Mouse (Mus musculus) neural tube, embryonic 13.5 days (tissue): ENCODE measurements around the gene Tmem265. TPM values are rescaled to one million over a fixed set of nuclear protein-coding genes. Genes with fewer than 3 reads are reported as not detected.

Experiments used
- ATAC-seq: fragments of 200-750 bp; cut with Nextera tagmentation; 2 replicates; pipeline ENCODE4 v1.8.0; 2017; ENCODE audit warnings: low read depth, mild to moderate bottlenecking, moderate TSS enrichment, moderate library complexity
- H3K27ac ChIP-seq: fragments of 300-500 bp; sonication (generic); replicated peaks from 2 replicates; pipeline ENCODE4 v1.5.1; 2015; ENCODE audit warnings: moderate library complexity, mild to moderate bottlenecking, inconsistent platforms
- H3K27me3 ChIP-seq: fragments of 300-500 bp; sonication (generic); 2 replicates; pipeline ENCODE4 v1.6.1; 2015; ENCODE audit warnings: mild to moderate bottlenecking, inconsistent platforms
- H3K36me3 ChIP-seq: fragments of 300-500 bp; sonication (generic); 2 replicates; pipeline ENCODE4 v1.6.1; 2015; ENCODE audit warnings: mild to moderate bottlenecking, inconsistent platforms
- H3K4me1 ChIP-seq: fragments of 300-500 bp; sonication (generic); replicated peaks from 2 replicates; pipeline ENCODE4 v1.6.1; 2015; ENCODE audit warnings: inconsistent platforms
- H3K4me2 ChIP-seq: fragments of 300-500 bp; sonication (generic); 2 replicates; pipeline ENCODE4 v1.6.1; 2015; ENCODE audit warnings: inconsistent platforms, mild to moderate bottlenecking, moderate library complexity
- H3K4me3 ChIP-seq: fragments of 300-500 bp; sonication (generic); 2 replicates; pipeline ENCODE4 v1.5.1; 2015; ENCODE audit warnings: mild to moderate bottlenecking, inconsistent platforms
- H3K9ac ChIP-seq: fragments of 300-500 bp; sonication (generic); 2 replicates; pipeline ENCODE4 v1.6.1; 2015; ENCODE audit warnings: moderate library complexity, mild to moderate bottlenecking, inconsistent platforms
- H3K9me3 ChIP-seq: fragments of 300-500 bp; sonication (generic); 2 replicates; pipeline ENCODE4 v1.6.1; 2016; ENCODE audit warnings: inconsistent platforms
- WGBS: fragments of 180-500 bp; shearing (Covaris S2); methylation state at CpG from one replicate; pipeline ENCODE4 v1.1.7; 2015; 5-methylcytosine and 5-hydroxymethylcytosine counted together
- polyA plus RNA-seq: library from polyadenylated mRNA; unstranded; fragments of >200 nt; fragmentation: Nextera tagmentation; extraction: Ambion mirVana; gene quantifications from 2 replicates; pipeline ENCODE4 v1.2.1, GENCODE M21; 2015

Gene Tmem265
- polyA plus RNA-seq, 1 experiment from 2014 or later, result 4.5 TPM

GRCm38 (mm10) chr7:127614891-127615843, 54.0 kb downstream of the Tmem265 start, which contains the start of gene Zfp629:
Zfp629 (minus strand) TSS chr7:127615797.
- H3K27ac ChIP-seq, result peak within 1 kb of the TSS; percentile 88
- no peaks in the 10 kb centered on the region for H3K9me3 ChIP-seq
- ATAC-seq, result peak; percentile 91
- peaks cover 37% of the 10 kb centered on the region for H3K4me1 ChIP-seq
- H3K9ac ChIP-seq, result peak within 1 kb of the TSS; percentile 97
- H3K36me3 ChIP-seq, result peaks cover 24% of the 10 kb centered on the region
- WGBS, result under 1% methylated on average over 36 of the region's 50 CpGs
- H3K4me2 ChIP-seq, result peak within 1 kb of the TSS; percentile 92
- peak within 1 kb of the TSS; percentile 99 for H3K4me3 ChIP-seq
- no peaks in the 10 kb centered on the region for H3K27me3 ChIP-seq

- no peaks in the 10 kb centered on the region for H3K27me3 ChIP-seq
- peak overlapping the region; percentile 97 for H3K9ac ChIP-seq
- peaks cover 13% of the 10 kb centered on the region for H3K36me3 ChIP-seq
- H3K4me1 ChIP-seq, result peaks cover 37% of the 10 kb centered on the region
- 60% methylated on average over 1 of the region's 1 CpGs for WGBS
- H3K27ac ChIP-seq, result 0 out of 2 replicates have a peak overlapping the region, but pooled peaks have one; percentile 24
- peak overlapping the region; percentile 99 for H3K4me3 ChIP-seq
- H3K9me3 ChIP-seq, result no peaks in the 10 kb centered on the region
- H3K4me2 ChIP-seq, result peak overlapping the region; percentile 92
- ATAC-seq, result no peak
Observed at GRCm38 (mm10) chr7:127616336-127616735, 55.1 kb downstream of the Tmem265 start.

Other genes starting within 250 kb of the Tmem265 start
- 17.2 and 17.9 TPM in 2 replicates for gene Zfp768, start 215.8 kb upstream of the Tmem265 start, polyA plus RNA-seq
- 8.5 and 8.6 TPM in 2 replicates for gene Zfp747, start 185.3 kb upstream of the Tmem265 start, polyA plus RNA-seq
- 4.2 and 5.0 TPM in 2 replicates for gene 9130019O22Rik, start 174.2 kb upstream of the Tmem265 start, polyA plus RNA-seq
- 5.2 and 5.7 TPM in 2 replicates for gene E430018J23Rik, start 167.8 kb upstream of the Tmem265 start, polyA plus RNA-seq
- gene Zfp764, start 154.6 kb upstream of the Tmem265 start, polyA plus RNA-seq, result 4.0 and 4.5 TPM in 2 replicates
- gene Zfp688, start 139.3 kb upstream of the Tmem265 start, polyA plus RNA-seq, result 31.1 and 37.7 TPM in 2 replicates
- gene Zfp689, start 112.2 kb upstream of the Tmem265 start, polyA plus RNA-seq, result 13.0 and 15.2 TPM in 2 replicates
- gene Prr14, start 101.8 kb upstream of the Tmem265 start, polyA plus RNA-seq, result 42.4 and 44.5 TPM in 2 replicates
- gene Fbrs, start 82.2 kb upstream of the Tmem265 start, polyA plus RNA-seq, result 12.1 and 12.6 TPM in 2 replicates
- 50.1 and 56.1 TPM in 2 replicates for gene Srcap, start 49.4 kb upstream of the Tmem265 start, polyA plus RNA-seq
- gene Gm42715, start 41.8 kb upstream of the Tmem265 start, polyA plus RNA-seq, result 15.7 and 16.6 TPM in 2 replicates
- 59.1 and 62.8 TPM in 2 replicates for gene Phkg2, start 11.9 kb downstream of the Tmem265 start, polyA plus RNA-seq
- 9.2 and 11.2 TPM in 2 replicates for gene Ccdc189, start 27.2 kb downstream of the Tmem265 start, polyA plus RNA-seq
- gene Rnf40, start 27.4 kb downstream of the Tmem265 start, polyA plus RNA-seq, result 43.5 and 48.3 TPM in 2 replicates
- gene Zfp629, start 54.4 kb downstream of the Tmem265 start, polyA plus RNA-seq, result 22.8 and 23.1 TPM in 2 replicates
- gene Bcl7c, start 147.5 kb downstream of the Tmem265 start, polyA plus RNA-seq, result 41.2 and 44.9 TPM in 2 replicates
- 4.5 and 4.9 TPM in 2 replicates for gene Ctf1, start 151.3 kb downstream of the Tmem265 start, polyA plus RNA-seq
- not detected in 2 replicates for gene Ctf2, start 170.8 kb downstream of the Tmem265 start, polyA plus RNA-seq
- 8.0 and 8.8 TPM in 2 replicates for gene Fbxl19, start 183.2 kb downstream of the Tmem265 start, polyA plus RNA-seq
- gene Orai3, start 208.4 kb downstream of the Tmem265 start, polyA plus RNA-seq, result 9.7 and 9.9 TPM in 2 replicates
- gene Setd1a, start 215.3 kb downstream of the Tmem265 start, polyA plus RNA-seq, result 19.0 and 20.9 TPM in 2 replicates
- gene Gm49388, start 224.2 kb downstream of the Tmem265 start, polyA plus RNA-seq, result not detected in 2 replicates
- gene Hsd3b7, start 239.2 kb downstream of the Tmem265 start, polyA plus RNA-seq, result 9.5 and 9.8 TPM in 2 replicates